In genomic region chr4:124228537-124228936, GRCm38 (mm10) we compare ENCODE assay signal across 8 mouse cellular contexts.
DNase-seq lines count a peak whose midpoint lies in the region; ATAC-seq and TF ChIP-seq lines count a peak whose summit lies in the region.

No protein-coding gene starts in this region.

- peaks cover 3% of the 10 kb centered on the region for H3K9me3 ChIP-seq in CH12.LX (replicated peaks; ENCODE audit: low read length)
- no peaks in the 10 kb centered on the region for H3K9me3 ChIP-seq in embryonic facial prominence, embryonic 11.5 days (replicated peaks; ENCODE audit: control insufficient read depth, low read length)
- no peaks in the 10 kb centered on the region for H3K9me3 ChIP-seq in kidney, embryonic 16.5 days (ENCODE audit: low read length)

- dilution Hi-C loops in CH12.LX (cut with MboI; ENCODE audit: extremely low pct_ligation_motif_present, extremely low pct_unique_long_range_greater_than_20kb, low sequenced_read_pairs) = no loop called here

- peaks cover 82% of the 10 kb centered on the region for H3K27me3 ChIP-seq in CH12.LX (replicated peaks)
- no peaks in the 10 kb centered on the region for H3K27me3 ChIP-seq in embryonic facial prominence, embryonic 11.5 days (ENCODE audit: control insufficient read depth, insufficient read depth, low read length)
- H3K27me3 ChIP-seq in kidney, embryonic 16.5 days (ENCODE audit: insufficient read depth, low read length) = peaks cover 17% of the 10 kb centered on the region
- no peaks in the 10 kb centered on the region; the same call in 1 of the 2 replicates for H3K27me3 ChIP-seq in liver, adult 2 months (ENCODE audit: control insufficient read depth, insufficient read depth, low read length)

- WGBS in embryonic facial prominence, embryonic 11.5 days = 12% methylated on average over 17 of the region's 17 CpGs
- 10% methylated on average over 17 of the region's 17 CpGs for WGBS in kidney, embryonic 16.5 days
- 15% methylated on average over 17 of the region's 17 CpGs for WGBS in liver, adult 2 months

- no peaks in the 10 kb centered on the region for H3K4me1 ChIP-seq in CH12.LX (ENCODE audit: control insufficient read depth in 1 of 2, insufficient read depth in 2 of 2)
- no peaks in the 10 kb centered on the region for H3K4me1 ChIP-seq in embryonic facial prominence, embryonic 11.5 days (ENCODE audit: control insufficient read depth, insufficient read depth, low read length)
- H3K4me1 ChIP-seq in kidney, embryonic 16.5 days (ENCODE audit: insufficient read depth, low read length) = peaks cover 5% of the 10 kb centered on the region; the same call in 1 of the 2 replicates
- peaks cover 2% of the 10 kb centered on the region; the same call in 1 of the 2 replicates for H3K4me1 ChIP-seq in liver, adult 2 months (ENCODE audit: control insufficient read depth, insufficient read depth, low read length)

- peak; percentile 72 for TF ChIP-seq RAD21 in CH12.LX (IDR thresholded peaks at IDR 0.05; ENCODE audit: low read depth, low read length)

- in situ Hi-C loops in CH12.LX (cut with MboI; ENCODE audit: low pct_ligation_motif_present, low pct_unique_long_range_greater_than_20kb, low sequenced_read_pairs) = loop anchor here (10.0 kb wide), 1 partner anchor 446 kb away; no protein-coding TSS in a partner anchor

- no peak overlapping the region; the same call in 1 of the 2 replicates for H3K4me2 ChIP-seq in CH12.LX (ENCODE audit: insufficient read depth, low read depth, poor library complexity, severe bottlenecking)
- no peak overlapping the region for H3K4me2 ChIP-seq in embryonic facial prominence, embryonic 11.5 days (ENCODE audit: low read depth, low read length)
- no peak overlapping the region; the same call in 1 of the 2 replicates for H3K4me2 ChIP-seq in kidney, embryonic 16.5 days (replicated peaks; ENCODE audit: low read depth, low read length)

- 0 out of 2 replicates have a peak, but pooled peaks have one; percentile 39 for ATAC-seq in embryonic facial prominence, embryonic 11.5 days (replicated peaks; ENCODE audit: insufficient number of reproducible peaks, low FRiP score, low TSS enrichment, low read depth)
- peak; percentile 73; the same call in 1 of the 2 replicates for ATAC-seq in kidney, embryonic 16.5 days (ENCODE audit: low FRiP score, low TSS enrichment)

- no peak overlapping the region for H3K27ac ChIP-seq in CH12.LX (ENCODE audit: insufficient read depth, low read depth)
- H3K27ac ChIP-seq in embryonic facial prominence, embryonic 11.5 days (replicated peaks; ENCODE audit: low read depth, low read length) = no peak overlapping the region
- H3K27ac ChIP-seq in kidney, embryonic 16.5 days (ENCODE audit: low read length) = no peak overlapping the region
- H3K27ac ChIP-seq in liver, adult 2 months (replicated peaks; ENCODE audit: insufficient read depth, low read depth, low read length) = no peak overlapping the region

- no peak overlapping the region for H3K9ac ChIP-seq in CH12.LX (ENCODE audit: insufficient read depth, low read depth)
- no peak overlapping the region for H3K9ac ChIP-seq in embryonic facial prominence, embryonic 11.5 days (replicated peaks; ENCODE audit: low read length)
- no peak overlapping the region for H3K9ac ChIP-seq in kidney, embryonic 16.5 days (replicated peaks; ENCODE audit: low read length)
- no peak overlapping the region for H3K9ac ChIP-seq in liver, adult 2 months (ENCODE audit: low read depth, low read length)

- no peaks in the 10 kb centered on the region for H3K36me3 ChIP-seq in CH12.LX (replicated peaks in 1 of 2; ENCODE audit: control insufficient read depth in 1 of 2, insufficient read depth in 1 of 2, low read length in 1 of 2)
- no peaks in the 10 kb centered on the region for H3K36me3 ChIP-seq in embryonic facial prominence, embryonic 11.5 days (replicated peaks; ENCODE audit: control insufficient read depth, insufficient read depth, low read depth, low read length)
- no peaks in the 10 kb centered on the region for H3K36me3 ChIP-seq in kidney, embryonic 16.5 days (ENCODE audit: insufficient read depth, low read length)
- H3K36me3 ChIP-seq in liver, adult 2 months (ENCODE audit: control insufficient read depth, insufficient read depth, low read length) = no peaks in the 10 kb centered on the region

- peak; percentile 52 for DNase-seq in CH12.LX (ENCODE audit: extremely low read depth)
- DNase-seq in adrenal gland, postnatal 36 days = peak; percentile 73 to 78
- DNase-seq in embryonic facial prominence, embryonic 11.5 days (ENCODE audit: low spot score) = peak; percentile 91
- DNase-seq in heart, adult 8-10 months (ENCODE audit: low spot score) = peak; percentile 34
- peak; percentile 32 for DNase-seq in liver, adult 2 months (ENCODE audit: extremely low read depth, low read depth, low spot score)
- peak; percentile 54 for DNase-seq in retina, postnatal 7 days (ENCODE audit: low read depth, low spot score)
- peak; percentile 67 for DNase-seq in urinary bladder, postnatal 25 days (ENCODE audit: low spot score)

- no peaks in the 10 kb centered on the region for H3K79me2 ChIP-seq in CH12.LX (replicated peaks; ENCODE audit: control insufficient read depth, extremely low read depth, insufficient read depth, poor library complexity, severe bottlenecking)
- no peaks in the 10 kb centered on the region for H3K79me2 ChIP-seq in liver, adult 2 months (ENCODE audit: control insufficient read depth, insufficient read depth, low read length)

- peak; percentile 24 to 79; a peak in 3 of 4 replicates for TF ChIP-seq CTCF in CH12.LX (conservative IDR thresholded peaks at IDR 0.05 in 1 of 2, IDR thresholded peaks at IDR 0.05 in 1 of 2; ENCODE audit: low read depth in 2 of 2, low read length in 2 of 2)
- peak; percentile 77 for TF ChIP-seq CTCF in liver, adult 2 months (IDR thresholded peaks at IDR 0.05; ENCODE audit: low read depth, low read length)

- no peak overlapping the region for H3K4me3 ChIP-seq in CH12.LX (replicated peaks in 1 of 3; ENCODE audit: low read depth in 2 of 3, low read length in 2 of 3, poor library complexity in 1 of 3)
- no peak overlapping the region for H3K4me3 ChIP-seq in embryonic facial prominence, embryonic 11.5 days (ENCODE audit: low read depth, low read length)
- no peak overlapping the region for H3K4me3 ChIP-seq in kidney, embryonic 16.5 days (ENCODE audit: low read length)
- no peak overlapping the region for H3K4me3 ChIP-seq in liver, adult 2 months (ENCODE audit: insufficient read depth, low read depth, low read length)

- no peak for TF ChIP-seq EP300 in CH12.LX (IDR thresholded peaks at IDR 0.05; ENCODE audit: low read length)

- no peak for TF ChIP-seq POLR2A in CH12.LX (IDR thresholded peaks at IDR 0.05; ENCODE audit: low read depth, low read length)
- TF ChIP-seq POLR2A in liver, adult 2 months (IDR thresholded peaks at IDR 0.05; ENCODE audit: extremely low read depth, insufficient read depth, low read length) = no peak

TF ChIP-seq in CH12.LX, 34 proteins besides CTCF, POLR2A, EP300 and RAD21:
- peak; percentile 71 for TF ChIP-seq SMC3 (IDR thresholded peaks at IDR 0.05; ENCODE audit: low read depth, low read length)
- no peak for TF ChIP-seq HCFC1 (IDR thresholded peaks at IDR 0.05; ENCODE audit: low read depth, low read length)
TF ChIP-seq in CH12.LX: peak in this region for 1.

Comparison
In these comparisons a context has a peak if more than half of its experiments do, and no peak if none do; other contexts are left out.
1. DNase-seq: peak in every context shown above with its lines; median percentile 91 in embryonic facial prominence, embryonic 11.5 days; 76 in adrenal gland, postnatal 36 days; 67 in urinary bladder, postnatal 25 days; 54 in retina, postnatal 7 days; 52 in CH12.LX; 34 in heart, adult 8-10 months; 32 in liver, adult 2 months.